Mouse (Mus musculus) thymus, adult 2 months (tissue): ENCODE data around the gene Schip1.

Source experiments
- CTCF ChIP-seq: fragments of 200-500 bp; IDR thresholded peaks from 2 replicates; pipeline ENCODE4 v1.5.1; 2012; ENCODE audit warnings: mild to moderate bottlenecking, control low read depth, low read length, moderate library complexity, borderline replicate concordance; ENCODE audit not compliant: control insufficient read depth, poor library complexity, insufficient read depth; ENCODE audit errors: extremely low read depth
- POLR2A ChIP-seq: fragments of 200-500 bp; IDR thresholded peaks from 2 replicates; pipeline ENCODE4 v1.6.1; 2012; ENCODE audit warnings: mild to moderate bottlenecking, low read length, control low read depth, moderate library complexity; ENCODE audit not compliant: control insufficient read depth, poor library complexity, insufficient read depth; ENCODE audit errors: extremely low read depth

DNA sequence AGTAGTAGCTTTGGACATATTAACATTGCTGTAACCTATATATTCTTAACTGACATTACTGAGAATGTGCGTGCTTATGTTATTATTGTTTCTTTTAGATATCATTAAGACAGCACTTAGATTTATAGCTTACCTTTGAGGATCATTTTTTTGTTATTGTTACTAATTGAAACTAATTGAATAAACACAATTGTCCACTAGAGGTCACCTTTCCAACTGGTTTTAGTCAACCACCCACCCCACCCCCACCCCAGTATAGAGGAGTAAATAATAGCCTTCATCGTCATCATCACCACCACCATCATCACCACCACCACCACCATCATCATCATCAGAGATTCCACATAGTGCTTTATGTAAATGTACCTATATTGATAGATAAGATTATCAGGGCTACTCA lies 498.2 kb downstream of the Schip1 start:
- TF ChIP-seq CTCF, result no peak
- TF ChIP-seq POLR2A, result no peak
